Mouse (Mus musculus): ENCODE data around the gene Plekhm3.

DNA sequence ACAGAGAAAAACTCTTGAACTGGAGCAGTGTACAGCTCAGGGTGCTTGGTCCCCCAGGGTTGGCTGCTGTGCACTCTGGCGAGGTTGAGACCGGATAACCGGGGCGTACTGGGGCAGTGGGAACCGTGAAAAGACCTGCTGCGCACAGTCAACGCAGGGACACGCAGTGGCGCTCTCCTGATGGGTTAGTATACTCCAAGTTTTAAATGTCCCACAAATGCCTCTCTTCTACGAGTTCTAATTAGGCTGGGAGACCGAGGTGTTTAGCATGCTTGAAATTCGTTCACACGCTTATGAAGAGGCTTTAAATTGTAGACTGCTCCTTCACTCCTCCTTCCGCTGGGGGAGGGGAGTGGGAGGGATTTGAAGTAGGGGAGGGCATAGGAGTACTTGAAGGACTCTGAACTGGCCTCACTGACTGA, 218.0 kb downstream of the Plekhm3 start:
- TF ChIP-seq CTCF (IDR thresholded peaks at IDR 0.05; ENCODE audit: insufficient read depth, low read length) (no peak), POLR2A (IDR thresholded peaks at IDR 0.05; ENCODE audit: borderline replicate concordance, extremely low read depth, low read depth, low read length) (peak; percentile 5; the same call in 1 of the 2 replicates)

Data from lung, adult 2 months (tissue).